Mouse (Mus musculus): Measurements from ENCODE around the gene Tbc1d8.

- TF ChIP-seq CTCF (IDR thresholded peaks at IDR 0.05; ENCODE audit: low read depth) (no peak), EP300 (optimal IDR thresholded peaks at IDR 0.05) (no peak)
These were observed 15.1 kb upstream of the Tbc1d8 start for GRCm38 (mm10) chr1:39493664-39494063.
